Mouse (Mus musculus): ENCODE data around the gene Gm17428. TPM values are rescaled to one million over a fixed set of nuclear protein-coding genes. Genes with fewer than 3 reads are reported as not detected.

Gene Gm17428
- total and polyA plus RNA-seq, 3 experiments: not detected

GRCm38 (mm10) chr14:54939434-54940175 lies 37.1 kb upstream of the Gm17428 start:
- Histone ChIP-seq H3K79me2 (replicated peaks; ENCODE audit: control insufficient read depth, insufficient read depth, low read length) (no peaks in the 10 kb centered on the region), H3K4me3 (no peak overlapping the region), H3K9ac (ENCODE audit: low read depth, low read length) (no peak overlapping the region), H3K27me3 (ENCODE audit: control insufficient read depth, insufficient read depth, low read length) (no peaks in the 10 kb centered on the region), H3K36me3 (ENCODE audit: control insufficient read depth, insufficient read depth, low read length) (no peaks in the 10 kb centered on the region), H3K27ac (no peak overlapping the region; the same call in 1 of the 2 replicates), H3K4me1 (ENCODE audit: control insufficient read depth, insufficient read depth, low read length) (no peaks in the 10 kb centered on the region)
- peak; percentile 78 to 79 for DNase-seq
- peak; percentile 80 for TF ChIP-seq POLR2A (IDR thresholded peaks at IDR 0.05; ENCODE audit: insufficient read depth, low read depth, low read length)
- peak; percentile 99 for TF ChIP-seq EP300 (IDR thresholded peaks at IDR 0.05; ENCODE audit: insufficient read depth, low read depth, low read length)
- TF ChIP-seq CTCF (IDR thresholded peaks at IDR 0.05): peak; percentile 92
- 39% methylated on average over 12 of the region's 12 CpGs for WGBS
- intact Hi-C loops (cut with DNase I): loop anchor here (1.0 to 2.0 kb wide), 3 partner anchors 39 to 97 kb away; partner anchors contain the start of gene Ngdn

- intact Hi-C loops (cut with DNase I): no loop called here
- Histone ChIP-seq H3K79me2 (replicated peaks; ENCODE audit: control insufficient read depth, insufficient read depth, low read length) (no peaks in the 10 kb centered on the region), H3K4me1 (ENCODE audit: control insufficient read depth, insufficient read depth, low read length) (no peaks in the 10 kb centered on the region), H3K36me3 (ENCODE audit: control insufficient read depth, insufficient read depth, low read length) (no peaks in the 10 kb centered on the region), H3K9ac (ENCODE audit: low read depth, low read length) (no peak overlapping the region), H3K27ac (no peak overlapping the region; the same call in 1 of the 2 replicates), H3K4me3 (no peak overlapping the region), H3K27me3 (ENCODE audit: control insufficient read depth, insufficient read depth, low read length) (no peaks in the 10 kb centered on the region)
- no peak; the same call in 1 of the 2 replicates for TF ChIP-seq POLR2A (IDR thresholded peaks at IDR 0.05; ENCODE audit: insufficient read depth, low read depth, low read length)
- DNase-seq: no peak
- WGBS: 35% methylated on average over 3 of the region's 3 CpGs
These were observed 36.6 kb upstream of the Gm17428 start for GRCm38 (mm10) chr14:54940176-54940530.

GRCm38 (mm10) chr14:54941024-54941978 lies 35.4 kb upstream of the Gm17428 start:
- no peaks in the 10 kb centered on the region for H3K27me3 ChIP-seq (ENCODE audit: control insufficient read depth, insufficient read depth, low read length)

GRCm38 (mm10) chr14:54942479-54942878 lies 34.3 kb upstream of the Gm17428 start:
- DNase-seq: no peak
- Histone ChIP-seq H3K27ac (no peak overlapping the region), H3K4me1 (ENCODE audit: control insufficient read depth, insufficient read depth, low read length) (no peaks in the 10 kb centered on the region), H3K9ac (ENCODE audit: low read depth, low read length) (no peak overlapping the region), H3K27me3 (ENCODE audit: control insufficient read depth, insufficient read depth, low read length) (no peaks in the 10 kb centered on the region), H3K79me2 (replicated peaks; ENCODE audit: control insufficient read depth, insufficient read depth, low read length) (no peaks in the 10 kb centered on the region), H3K4me3 (no peak overlapping the region), H3K36me3 (ENCODE audit: control insufficient read depth, insufficient read depth, low read length) (no peaks in the 10 kb centered on the region)
- TF ChIP-seq CTCF (IDR thresholded peaks at IDR 0.05) (no peak), POLR2A (IDR thresholded peaks at IDR 0.05; ENCODE audit: insufficient read depth, low read depth, low read length) (peak; percentile 74), EP300 (IDR thresholded peaks at IDR 0.05; ENCODE audit: insufficient read depth, low read depth, low read length) (peak; percentile 96)
- intact Hi-C loops (cut with DNase I): no loop called here
- 68% methylated on average over 8 of the region's 8 CpGs for WGBS

More at GRCm38 (mm10) chr14:54941024-54941978, 35.4 kb upstream of the Gm17428 start:
- no peaks in the 10 kb centered on the region for H3K36me3 ChIP-seq (ENCODE audit: control insufficient read depth, insufficient read depth, low read length)
- H3K4me3 ChIP-seq: no peak overlapping the region
- H3K27ac ChIP-seq: no peak overlapping the region
- TF ChIP-seq EP300 (IDR thresholded peaks at IDR 0.05; ENCODE audit: insufficient read depth, low read depth, low read length) (peak; percentile 97), POLR2A (IDR thresholded peaks at IDR 0.05; ENCODE audit: insufficient read depth, low read depth, low read length) (peak; percentile 86), CTCF (IDR thresholded peaks at IDR 0.05) (no peak)
- no peak for DNase-seq
- 41% methylated on average over 13 of the region's 13 CpGs for WGBS
- H3K9ac ChIP-seq (ENCODE audit: low read depth, low read length): no peak overlapping the region
- intact Hi-C loops (cut with DNase I): no loop called here
- H3K79me2 ChIP-seq (replicated peaks; ENCODE audit: control insufficient read depth, insufficient read depth, low read length): no peaks in the 10 kb centered on the region
- no peaks in the 10 kb centered on the region for H3K4me1 ChIP-seq (ENCODE audit: control insufficient read depth, insufficient read depth, low read length)

GRCm38 (mm10) chr14:54943971-54944370 lies 32.8 kb upstream of the Gm17428 start:
- DNase-seq: no peak
- Histone ChIP-seq H3K27me3 (ENCODE audit: control insufficient read depth, insufficient read depth, low read length) (no peaks in the 10 kb centered on the region), H3K27ac (no peak overlapping the region; the same call in 1 of the 2 replicates), H3K36me3 (ENCODE audit: control insufficient read depth, insufficient read depth, low read length) (no peaks in the 10 kb centered on the region), H3K79me2 (replicated peaks; ENCODE audit: control insufficient read depth, insufficient read depth, low read length) (no peaks in the 10 kb centered on the region), H3K4me3 (no peak overlapping the region), H3K4me1 (ENCODE audit: control insufficient read depth, insufficient read depth, low read length) (no peaks in the 10 kb centered on the region), H3K9ac (ENCODE audit: low read depth, low read length) (0 out of 2 replicates have a peak overlapping the region, but pooled peaks have one; percentile 14)
- intact Hi-C loops (cut with DNase I): no loop called here
- 82% methylated on average over 7 of the region's 7 CpGs for WGBS
- TF ChIP-seq EP300 (IDR thresholded peaks at IDR 0.05; ENCODE audit: insufficient read depth, low read depth, low read length) (peak; percentile 62), POLR2A (IDR thresholded peaks at IDR 0.05; ENCODE audit: insufficient read depth, low read depth, low read length) (peak; percentile 60), CTCF (IDR thresholded peaks at IDR 0.05) (no peak)
